Mouse (Mus musculus): ENCODE measurements around the gene Spata6. TPM values are rescaled to one million over a fixed set of nuclear protein-coding genes. Genes with fewer than 3 reads are reported as not detected.

Spata6 gene
- 10 to 100 TPM; 20.1 to 25.5 TPM for polyA plus RNA-seq (2017; shearing (Covaris generic))

DNA sequence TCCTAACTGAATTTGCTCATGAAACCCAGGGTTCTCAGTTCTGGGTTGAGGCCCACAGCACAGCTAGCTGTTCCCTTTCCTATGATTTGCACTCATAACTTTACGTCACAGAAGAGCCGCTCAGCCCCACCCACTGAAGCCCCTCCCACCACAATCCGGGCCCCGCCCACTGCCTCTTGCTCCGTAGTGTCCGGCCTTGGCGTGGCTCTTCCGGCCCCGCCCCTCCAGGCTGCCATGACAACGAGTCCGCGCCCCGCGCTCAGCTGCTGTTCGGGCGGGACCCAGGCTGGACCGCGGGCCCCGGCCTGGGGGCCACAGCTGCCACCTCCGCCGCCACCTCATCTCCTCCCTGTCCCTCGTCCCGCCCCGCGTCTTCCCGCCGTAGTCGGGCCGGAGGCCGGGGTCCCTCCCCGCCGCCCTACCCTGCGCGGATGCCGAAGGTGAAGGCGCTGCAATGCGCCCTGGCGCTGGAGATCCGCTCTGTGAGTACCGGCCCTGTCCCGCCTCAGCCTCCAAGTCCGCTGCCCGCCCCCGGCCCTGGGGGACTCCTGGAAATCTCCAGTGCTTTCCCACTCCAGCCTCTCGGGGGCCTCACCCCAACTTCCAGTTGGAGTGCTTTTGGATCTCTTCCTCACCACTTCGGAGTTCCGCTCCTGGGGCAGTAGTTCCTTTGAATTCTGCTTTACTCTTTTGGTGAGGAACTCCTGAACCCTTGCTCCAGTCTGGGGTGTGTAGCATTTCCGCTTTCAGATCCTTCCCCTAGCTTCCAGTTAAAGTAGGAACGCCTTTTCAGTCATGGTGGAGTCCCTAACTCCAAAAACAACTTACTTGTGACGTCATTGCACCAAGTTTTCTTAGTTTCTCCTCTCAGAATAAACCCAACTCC lies at the start of gene Spata6:
Spata6 (plus strand) TSS at position 209 of the 886 bp plus-strand sequence.
- ATAC-seq = peak; percentile 74

DNA sequence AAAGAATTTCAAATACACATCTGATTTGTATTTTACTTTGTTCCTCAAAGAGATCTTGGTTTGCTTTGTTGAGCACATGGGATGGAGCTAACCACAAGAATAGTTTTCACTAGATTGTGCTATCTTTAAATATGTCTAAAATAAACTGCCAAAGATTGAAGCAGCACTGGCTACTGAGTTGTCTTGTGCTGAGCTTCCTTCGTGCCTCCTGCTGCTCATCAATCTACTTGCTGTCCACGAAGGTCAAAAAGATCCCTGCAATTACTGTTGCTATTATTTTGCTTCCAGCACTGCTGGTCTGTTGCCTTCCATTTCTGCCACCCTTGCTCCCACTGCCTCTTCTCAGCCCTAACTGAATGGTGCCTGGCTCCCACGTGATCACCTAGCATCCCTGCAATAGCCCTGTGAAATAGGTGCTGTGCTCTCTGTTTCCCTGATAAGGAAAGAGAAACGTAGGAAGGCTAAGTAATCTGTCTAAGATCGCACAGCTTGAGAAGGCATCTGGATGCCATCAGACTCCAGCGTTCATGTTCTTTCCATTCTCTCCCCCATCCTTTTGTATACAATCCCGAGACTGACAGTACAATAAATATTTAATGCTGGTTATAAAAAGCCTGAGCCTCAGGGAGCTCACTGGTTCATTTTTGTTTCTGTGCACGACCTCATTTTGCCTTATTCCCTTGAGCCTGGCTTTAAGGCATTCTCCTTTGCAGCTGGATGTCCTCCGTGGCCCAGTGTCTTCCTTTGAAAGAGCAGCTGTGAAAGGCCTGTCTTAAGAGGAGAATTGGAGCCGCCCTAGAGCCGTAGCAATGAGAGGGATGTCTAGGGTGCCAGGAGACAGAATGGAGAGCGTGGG lies 49.0 kb upstream of the Spata6 start:
- ATAC-seq = no peak

- no peak for ATAC-seq
These were observed 48.3 kb upstream of the Spata6 start for GRCm38 (mm10) chr4:111671440-111671839.

DNA sequence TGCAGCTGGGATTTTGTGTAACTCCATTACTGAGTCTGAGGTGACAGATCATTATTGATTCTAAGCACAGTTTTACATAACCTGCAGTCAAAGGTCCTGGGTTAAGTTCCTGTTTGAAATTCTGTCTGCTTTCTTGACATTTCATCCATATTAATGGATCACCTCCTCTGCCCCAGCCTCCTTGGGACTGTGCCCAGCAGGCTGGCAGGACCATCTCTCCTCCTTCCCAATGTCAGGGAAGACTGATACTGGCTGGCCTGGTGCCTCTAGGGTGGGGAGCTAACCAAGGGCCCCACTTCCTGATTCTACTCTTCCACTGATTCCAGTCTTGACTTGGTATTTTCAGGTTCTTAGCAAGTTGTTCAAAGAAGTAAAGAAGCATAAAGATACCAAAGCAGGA lies 45.9 kb upstream of the Spata6 start:
- ATAC-seq = no peak

DNA sequence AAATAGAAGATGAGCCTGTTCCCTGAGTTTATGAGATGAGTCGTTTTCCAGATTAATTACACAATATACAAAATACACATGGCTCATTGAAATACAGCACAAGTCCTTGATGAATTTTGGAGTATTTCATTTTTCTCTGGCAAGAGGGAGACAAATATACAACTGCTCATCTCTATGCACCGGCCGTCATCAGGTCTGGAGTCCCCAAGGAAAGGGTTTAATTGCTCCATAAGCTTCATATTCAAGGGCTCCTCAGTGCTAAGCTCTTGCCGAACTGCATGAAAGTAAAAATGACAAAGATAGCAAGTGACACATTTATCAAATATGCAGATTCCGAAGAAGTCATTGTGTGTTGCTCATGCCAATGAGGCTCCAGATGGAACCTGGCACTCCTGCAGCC lies 37.9 kb upstream of the Spata6 start:
- ATAC-seq = no peak

DNA sequence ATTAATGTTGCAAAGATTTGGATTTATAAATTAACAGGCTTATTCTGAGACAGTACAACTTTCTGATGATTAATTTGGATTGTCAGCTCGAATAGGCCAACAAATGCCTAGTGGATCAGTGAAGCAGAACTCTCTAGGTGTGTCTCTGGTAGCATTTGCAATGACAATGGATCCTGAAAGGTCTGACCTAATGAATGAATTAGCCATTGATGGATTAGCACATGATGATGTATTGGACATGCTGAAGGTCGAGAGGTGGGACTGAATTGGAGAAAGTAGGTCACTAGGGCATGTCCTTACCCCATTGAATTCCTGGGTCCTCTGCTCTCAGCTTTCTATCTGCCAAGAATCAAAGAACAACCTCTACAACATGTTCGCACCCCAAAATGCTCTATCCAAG lies 37.0 kb upstream of the Spata6 start:
- no peak for ATAC-seq

GRCm38 (mm10) chr4:111683843-111684242 lies 35.9 kb upstream of the Spata6 start:
- ATAC-seq = no peak

- ATAC-seq = no peak
These were observed 33.8 kb upstream of the Spata6 start for GRCm38 (mm10) chr4:111685951-111686350.

DNA sequence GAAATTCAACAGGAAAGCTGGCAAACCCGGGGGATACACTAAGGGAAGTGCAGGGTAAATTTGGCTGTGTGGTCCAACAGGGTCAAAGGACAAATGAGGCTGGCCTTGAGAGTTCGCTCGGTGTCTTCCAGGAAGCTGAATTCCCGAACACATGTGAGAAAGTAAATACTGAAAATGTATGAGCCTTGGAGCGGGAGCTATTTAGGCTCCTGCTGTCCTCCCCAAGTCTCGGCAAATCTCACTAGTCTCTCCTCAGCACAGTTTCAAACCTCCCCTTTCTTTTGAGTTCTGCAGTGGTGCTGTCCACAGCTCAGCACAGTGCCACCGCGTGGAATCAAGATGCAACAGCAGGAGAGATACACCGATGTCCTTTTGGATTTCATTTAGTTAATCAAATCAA lies 32.8 kb upstream of the Spata6 start:
- peak; percentile 91 for ATAC-seq

DNA sequence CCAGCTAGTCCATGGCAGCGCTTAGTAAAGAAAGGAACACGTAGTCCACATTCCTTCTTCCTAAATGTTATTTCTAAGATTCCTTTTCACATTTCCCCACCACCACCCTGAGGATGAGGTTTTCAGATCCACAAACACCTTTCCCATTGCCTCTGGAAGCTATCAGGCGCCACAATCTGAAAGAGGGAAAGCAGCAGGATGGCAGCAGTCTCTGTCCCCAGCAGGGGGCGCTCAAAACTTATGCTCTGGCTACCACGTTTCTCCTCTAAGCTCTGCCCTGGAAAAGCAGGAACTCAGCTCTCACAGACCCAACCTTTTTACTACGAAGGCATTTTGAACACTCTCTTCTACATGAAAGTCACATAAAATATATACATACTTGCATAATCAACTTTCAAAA lies 32.2 kb upstream of the Spata6 start:
- ATAC-seq = peak; percentile 69

DNA sequence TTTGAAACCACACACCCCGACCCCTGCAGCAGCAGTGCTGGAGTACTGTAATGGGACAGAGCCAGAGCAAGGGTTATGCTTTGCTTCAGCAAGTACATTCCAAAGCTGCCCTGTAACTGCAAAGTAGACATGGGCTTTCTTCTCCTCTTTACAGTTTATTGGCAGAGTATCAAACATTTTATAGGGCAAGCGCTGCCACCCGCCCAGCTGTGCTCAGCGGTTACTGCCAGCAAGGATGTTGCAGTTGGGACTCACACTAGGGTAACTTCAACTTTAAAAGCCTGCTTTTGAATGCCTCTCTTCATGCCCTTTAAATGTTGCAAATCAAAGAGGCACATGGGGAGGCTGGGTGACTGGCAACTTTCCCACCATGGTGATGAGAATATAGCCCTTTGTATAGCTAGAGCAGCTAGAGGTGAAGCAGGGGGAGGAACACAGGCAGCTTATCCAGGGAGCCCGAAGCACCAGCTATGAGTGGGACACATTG lies 28.7 kb upstream of the Spata6 start:
- ATAC-seq = no peak

DNA sequence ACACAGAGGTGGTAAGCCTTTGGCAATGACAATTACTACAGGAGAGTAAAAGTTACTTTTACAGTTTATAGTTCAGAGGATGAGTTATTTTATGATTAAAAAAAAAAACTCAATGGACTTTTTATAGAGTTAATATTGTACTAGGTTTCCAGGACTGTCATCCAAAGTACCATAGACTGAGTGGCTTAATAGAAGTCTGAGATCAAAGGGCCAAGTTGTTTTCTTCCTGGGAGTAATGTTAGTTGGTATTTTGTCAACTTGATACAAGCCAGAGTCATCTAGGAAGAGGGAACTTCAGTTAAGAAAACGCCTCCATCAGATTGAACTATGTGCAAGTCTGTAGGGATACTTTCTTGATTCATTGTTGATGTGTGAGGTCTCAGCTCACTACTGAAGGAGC lies 18.4 kb upstream of the Spata6 start:
- no peak for ATAC-seq

DNA sequence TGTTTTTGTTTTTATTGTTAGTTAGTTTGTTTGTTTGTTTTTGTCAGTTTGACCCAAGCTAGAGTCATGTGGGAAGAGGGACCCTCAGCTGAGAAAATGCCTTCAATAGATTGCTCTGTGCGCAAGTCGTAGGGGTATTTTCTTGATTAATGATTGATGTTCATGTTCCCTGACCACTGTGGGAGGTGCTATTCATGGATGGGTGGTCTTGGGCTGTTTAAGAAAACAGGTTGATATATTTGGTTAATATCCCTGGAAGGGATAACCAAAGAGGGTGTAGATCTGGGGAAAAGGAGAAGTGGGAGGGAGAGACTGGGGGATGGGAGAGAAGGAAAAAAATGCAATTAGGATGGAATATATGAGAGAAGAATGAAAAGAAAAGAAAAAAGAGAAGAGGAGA lies 15.7 kb upstream of the Spata6 start:
- no peak for ATAC-seq

GRCm38 (mm10) chr4:111704975-111705374 lies 14.8 kb upstream of the Spata6 start:
- ATAC-seq = no peak

DNA sequence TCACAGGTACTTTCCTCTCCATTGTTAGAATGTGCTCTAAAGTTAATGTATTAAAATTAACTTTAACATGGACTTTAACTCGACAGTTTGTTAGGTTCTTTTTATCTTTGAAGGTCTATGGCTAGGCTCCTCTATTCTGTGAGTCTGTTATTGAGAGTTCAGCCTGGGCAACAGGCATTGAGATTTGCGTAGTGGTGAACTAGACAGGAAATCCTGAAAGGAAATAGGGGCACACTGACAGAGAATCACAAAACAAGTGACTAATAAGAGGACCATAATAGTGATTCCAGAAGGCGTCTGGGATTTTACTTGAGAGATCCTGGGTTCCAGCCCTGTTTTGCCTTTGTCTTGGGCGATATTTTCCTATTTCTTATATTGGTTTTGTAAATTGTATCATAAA lies 488 bp upstream of the Spata6 start:
- ATAC-seq = peak; percentile 67

DNA sequence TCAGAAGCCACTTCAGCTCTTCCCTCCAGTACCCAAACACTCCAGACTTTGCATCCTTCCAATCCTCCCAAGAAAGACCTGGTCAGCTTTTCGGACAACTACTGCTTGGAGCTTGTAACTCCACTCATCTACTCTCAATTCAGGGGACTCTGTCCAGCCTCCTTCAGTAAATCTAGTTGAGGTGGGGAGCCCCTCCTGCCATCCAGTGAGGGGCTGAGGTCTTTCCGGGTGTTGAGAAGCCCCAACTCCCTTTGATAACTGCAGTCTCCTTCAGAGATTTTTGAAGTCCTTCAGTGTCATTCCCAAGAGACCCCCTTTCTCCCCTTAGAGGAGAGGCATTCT lies 849 bp downstream of the Spata6 start:
- ATAC-seq = no peak

DNA sequence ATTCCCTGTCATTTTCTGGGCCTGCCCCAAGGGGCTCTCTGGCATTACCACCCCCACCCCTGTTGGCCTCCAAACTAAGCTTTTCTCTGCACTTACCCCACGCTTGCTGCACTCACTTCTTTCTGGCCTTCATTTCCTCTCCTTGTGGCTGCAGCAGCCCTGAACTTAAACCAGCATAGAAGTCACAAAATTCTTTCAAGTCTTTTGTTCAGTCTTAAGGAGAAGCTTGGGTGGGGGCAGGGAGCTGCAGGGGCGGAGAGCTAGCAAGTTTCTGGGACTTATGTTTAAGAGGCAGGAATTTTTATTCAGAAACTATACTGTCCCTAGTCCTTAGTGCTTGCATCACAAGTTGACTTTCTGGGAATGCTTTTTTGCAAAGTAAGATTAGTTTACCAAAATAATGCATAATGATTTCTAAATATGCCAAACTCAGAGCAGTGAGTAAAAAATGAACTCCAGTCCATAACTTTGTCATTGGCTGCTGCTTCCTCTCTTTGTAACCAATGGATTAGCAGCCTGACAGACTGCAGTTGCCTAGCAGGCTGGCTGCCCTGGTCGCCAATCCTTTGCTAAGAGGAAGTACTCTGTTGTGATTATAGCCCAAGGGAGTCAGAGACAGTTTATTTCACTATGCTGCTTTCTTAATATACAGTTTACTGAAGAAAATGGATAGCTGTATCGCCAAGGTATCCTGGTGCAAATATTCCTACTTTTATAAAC lies 1.5 kb downstream of the Spata6 start:
- peak; percentile 20 for ATAC-seq

- ATAC-seq = no peak
These were observed 17.8 kb downstream of the Spata6 start for GRCm38 (mm10) chr4:111737551-111737950.

DNA sequence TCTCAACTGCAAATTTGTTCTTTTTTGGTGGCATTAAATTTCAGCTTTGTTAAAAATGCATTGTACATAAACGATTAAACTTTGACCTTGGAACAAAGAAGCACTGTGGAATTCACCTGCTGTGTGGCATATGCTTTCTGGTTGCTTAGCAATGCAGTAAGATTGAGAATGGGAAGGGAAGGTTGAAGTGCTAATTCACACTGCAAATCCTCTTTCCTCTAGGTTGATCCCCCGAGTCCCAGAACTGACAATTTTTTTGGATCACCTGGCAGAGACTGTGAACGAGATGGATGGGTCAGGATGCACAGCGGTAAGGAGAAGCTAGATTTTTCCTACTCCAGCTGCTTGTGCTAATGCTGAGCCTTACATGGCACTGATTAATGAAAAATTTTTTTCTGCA lies 60.7 kb downstream of the Spata6 start:
- no peak for ATAC-seq

DNA sequence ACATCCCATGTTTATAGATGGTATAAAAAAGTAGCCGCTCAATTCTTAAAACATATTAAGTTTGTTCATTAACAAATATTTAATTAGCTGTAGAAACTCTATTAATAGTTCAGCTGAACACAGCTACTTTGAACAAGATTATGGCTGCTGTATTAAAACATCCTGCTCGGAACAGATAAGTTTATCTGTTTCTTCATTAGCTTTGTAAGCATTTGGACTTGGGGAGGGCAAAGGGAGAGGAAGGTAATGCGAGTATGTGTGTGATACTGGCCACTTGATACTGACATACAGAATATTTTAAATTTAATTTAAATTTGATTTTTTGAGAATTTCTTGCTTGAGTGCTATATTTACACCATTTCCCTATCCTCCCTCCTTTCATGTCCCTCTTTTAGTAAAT lies 80.1 kb downstream of the Spata6 start:
- no peak for ATAC-seq

GRCm38 (mm10) chr4:111803164-111803563 lies 83.4 kb downstream of the Spata6 start:
- ATAC-seq = no peak

- ATAC-seq = no peak
These were observed 97.7 kb downstream of the Spata6 start for GRCm38 (mm10) chr4:111817478-111817877.

DNA sequence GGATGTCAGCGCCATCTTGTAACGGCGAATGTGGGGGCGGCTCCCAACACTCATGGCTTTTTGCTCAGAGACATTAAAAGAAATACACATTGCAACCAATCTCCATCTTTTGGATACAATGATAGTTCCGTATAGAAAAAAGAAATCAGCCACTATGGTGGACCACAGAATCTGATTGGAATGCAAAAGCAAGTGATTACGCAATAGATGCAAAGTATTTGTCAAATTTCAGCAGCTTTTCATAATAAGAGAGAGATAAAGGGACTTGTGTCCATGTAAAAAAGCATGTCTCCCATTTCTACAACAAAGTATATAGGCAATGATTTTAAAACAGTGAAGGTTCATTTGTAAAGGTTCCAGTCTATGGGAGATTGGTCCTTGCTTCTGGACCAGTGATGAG lies 119.1 kb downstream of the Spata6 start:
- no peak for ATAC-seq
